Mouse (Mus musculus) heart, postnatal 0 days (tissue): ENCODE measurements at regions not wholly inside any gene's neighbourhood (a gene's known extent, or its start where the extent isn't known, plus 50 kb on each side); places are given as distances from the start of the nearest gene placed in this dataset.

Source experiments
- ATAC-seq: fragments of 200-750 bp; cut with Nextera tagmentation; 2 replicates; pipeline ENCODE4 v1.8.0; 2017; ENCODE audit warnings: low read depth, moderate number of reproducible peaks, moderate library complexity; ENCODE audit not compliant: insufficient read depth
- DNase-seq: peaks from one replicate; pipeline ENCODE4 v3.0.0-alpha.2; 2016; ENCODE audit warnings: low spot score
- H3K27ac ChIP-seq: fragments of 300-500 bp; sonication (generic); 2 replicates; pipeline ENCODE4 v1.5.1; 2014; ENCODE audit warnings: low read depth, mild to moderate bottlenecking
- H3K27me3 ChIP-seq: fragments of 300-500 bp; sonication (generic); 2 replicates; pipeline ENCODE4 v1.6.1; 2014; ENCODE audit warnings: low read length, mixed read lengths; ENCODE audit not compliant: control insufficient read depth, insufficient read depth
- H3K36me3 ChIP-seq: fragments of 300-500 bp; sonication (generic); replicated peaks from 2 replicates; pipeline ENCODE4 v1.6.1; 2014; ENCODE audit warnings: low read length, mixed read lengths; ENCODE audit not compliant: control insufficient read depth, insufficient read depth
- H3K4me1 ChIP-seq: fragments of 300-500 bp; sonication (generic); 2 replicates; pipeline ENCODE4 v1.6.1; 2014; ENCODE audit warnings: antibody characterized with exemption; ENCODE audit not compliant: control insufficient read depth, insufficient read depth
- H3K4me2 ChIP-seq: fragments of 300-500 bp; sonication (generic); 2 replicates; pipeline ENCODE4 v1.6.1; 2014; ENCODE audit warnings: low read depth, mild to moderate bottlenecking, low read length, moderate library complexity
- H3K4me3 ChIP-seq: fragments of 300-500 bp; sonication (generic); 2 replicates; pipeline ENCODE4 v1.5.1; 2014; ENCODE audit warnings: low read depth, low read length
- H3K9ac ChIP-seq: fragments of 300-500 bp; sonication (generic); replicated peaks from 2 replicates; pipeline ENCODE4 v1.6.1; 2014; ENCODE audit warnings: low read depth, low read length, mixed read lengths
- H3K9me3 ChIP-seq: fragments of 300-500 bp; sonication (generic); replicated peaks from 2 replicates; pipeline ENCODE4 v1.6.1; 2016; ENCODE audit warnings: low read length; ENCODE audit not compliant: control insufficient read depth
- CTCF ChIP-seq: IDR thresholded peaks from 2 replicates; pipeline ENCODE4 v1.5.1; 2016; ENCODE audit warnings: antibody characterized with exemption, control low read depth, low read depth
- EP300 ChIP-seq: IDR thresholded peaks from 2 replicates; pipeline ENCODE4 v1.6.1; 2016; ENCODE audit warnings: antibody characterized with exemption, low read depth
- WGBS: fragments of 180-500 bp; shearing (Covaris S2); extraction: QIAGEN DNeasy Blood & Tissue Kit; methylation state at CpG from one replicate; pipeline ENCODE4 v1.1.7; 2014; 5-methylcytosine and 5-hydroxymethylcytosine counted together

DNA sequence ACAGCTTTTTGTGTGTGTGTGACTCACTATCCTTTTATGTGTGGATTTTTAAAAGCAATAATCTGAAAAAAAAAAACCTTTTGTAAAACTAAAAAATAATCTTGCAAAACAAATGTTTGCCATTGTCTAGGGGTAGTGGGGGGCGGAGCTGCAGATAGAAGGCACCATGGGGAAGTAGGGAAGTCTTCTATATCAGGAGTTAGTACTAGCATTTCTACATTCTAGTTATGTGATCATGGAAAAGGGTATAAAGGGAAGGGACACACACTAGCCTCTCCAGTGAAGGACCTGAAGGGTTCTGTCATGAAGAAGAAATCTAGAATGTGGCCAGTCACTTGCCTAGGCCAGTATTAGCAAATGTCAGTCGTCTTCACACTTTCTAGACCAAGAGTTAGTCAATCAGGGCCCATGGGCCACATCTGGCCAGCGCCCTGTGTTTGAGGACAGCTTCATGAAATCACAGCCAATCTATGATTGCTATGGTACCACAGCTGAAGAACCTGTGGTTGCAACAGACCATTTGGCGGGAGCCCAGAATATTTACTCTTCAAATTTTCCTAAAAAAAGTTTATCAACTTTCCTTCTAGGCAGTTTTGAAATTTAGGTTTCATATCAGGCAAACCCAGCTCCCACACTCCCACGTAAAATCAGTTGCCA is 101.9 kb upstream of the Cpeb2 start:
- ATAC-seq (no peak), DNase-seq (no peak)
- Histone ChIP-seq H3K4me3 (no peak overlapping the region), H3K27me3 (no peaks in the 10 kb centered on the region), H3K36me3 (no peaks in the 10 kb centered on the region), H3K4me2 (no peak overlapping the region), H3K9ac (no peak overlapping the region), H3K9me3 (no peaks in the 10 kb centered on the region), H3K27ac (no peak overlapping the region), H3K4me1 (no peaks in the 10 kb centered on the region)
- WGBS, result 79% methylated on average over 5 of the region's 5 CpGs
- no peak for TF ChIP-seq CTCF
- no peak for TF ChIP-seq EP300

DNA sequence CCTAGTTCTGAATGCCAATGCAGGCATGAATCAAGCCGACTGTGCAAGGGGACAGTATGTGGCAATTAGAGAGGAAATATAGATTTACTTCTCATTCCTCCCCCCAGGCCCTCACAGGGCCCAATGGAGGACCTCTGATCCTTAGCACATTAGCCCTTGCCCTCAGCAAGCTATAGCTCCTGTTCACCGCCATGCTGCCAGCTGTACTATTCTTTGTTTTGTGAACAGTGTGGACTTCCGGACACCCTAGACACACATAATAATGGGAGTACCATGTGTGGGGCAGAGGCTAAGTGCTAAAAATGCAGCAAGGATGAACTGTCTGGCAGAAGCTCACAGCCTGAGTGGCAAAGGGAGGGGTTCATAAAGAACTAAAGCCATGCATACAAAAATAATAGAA is 99.3 kb upstream of the Cpeb2 start:
- TF ChIP-seq EP300 (no peak), CTCF (no peak)
- Histone ChIP-seq H3K4me1 (no peaks in the 10 kb centered on the region), H3K27ac (no peak overlapping the region), H3K9me3 (no peaks in the 10 kb centered on the region), H3K27me3 (no peaks in the 10 kb centered on the region), H3K4me2 (no peak overlapping the region), H3K4me3 (no peak overlapping the region), H3K9ac (no peak overlapping the region), H3K36me3 (no peaks in the 10 kb centered on the region)
- ATAC-seq (no peak), DNase-seq (no peak)
- 73% methylated on average over 3 of the region's 3 CpGs for WGBS

DNA sequence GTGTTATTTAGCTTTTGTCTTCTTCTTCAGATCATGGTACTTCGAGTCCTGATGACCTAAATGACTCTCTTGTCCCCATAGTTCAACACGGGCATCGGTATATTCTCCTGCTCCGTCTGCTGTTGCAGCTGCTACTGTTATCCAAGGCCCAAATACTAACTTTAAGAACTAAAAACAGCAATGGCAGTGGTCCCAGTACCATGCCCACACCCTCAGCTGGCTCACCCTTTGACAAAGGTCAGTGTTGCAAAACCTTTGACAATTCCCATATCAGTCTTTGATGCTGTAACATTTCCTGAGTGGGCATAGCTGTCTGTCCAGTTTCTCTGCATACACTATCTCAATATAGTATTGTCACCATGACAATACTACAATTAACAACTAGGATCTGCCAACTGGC is 96.8 kb upstream of the Cpeb2 start:
- TF ChIP-seq EP300 (no peak), CTCF (no peak)
- 88% methylated on average over 4 of the region's 4 CpGs for WGBS
- no peak for DNase-seq

DNA sequence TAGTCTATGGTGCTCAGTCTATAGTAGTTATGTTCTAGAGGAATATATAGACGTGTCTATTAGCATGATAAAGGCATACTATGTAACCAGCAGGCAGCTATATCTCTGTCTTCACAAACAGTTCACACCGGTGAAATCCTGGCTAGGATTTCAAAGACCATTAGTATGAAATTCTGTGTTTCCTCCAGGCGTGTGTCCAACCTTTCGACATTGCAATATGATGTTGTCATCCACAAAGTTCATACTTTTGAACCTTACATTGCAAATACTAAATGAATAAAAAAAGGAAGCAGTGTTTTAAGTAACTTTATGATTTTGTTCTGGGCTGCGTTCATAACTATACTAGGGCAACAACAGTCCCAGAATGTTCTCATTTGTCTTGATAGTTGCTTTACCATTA is 95.2 kb upstream of the Cpeb2 start:
- H3K36me3 ChIP-seq, result no peaks in the 10 kb centered on the region

More for the DNA sequence above, 96.8 kb upstream of the Cpeb2 start:
- Histone ChIP-seq H3K36me3 (no peaks in the 10 kb centered on the region), H3K4me1 (no peaks in the 10 kb centered on the region), H3K9ac (no peak overlapping the region), H3K4me3 (no peak overlapping the region), H3K27ac (no peak overlapping the region), H3K27me3 (no peaks in the 10 kb centered on the region), H3K4me2 (no peak overlapping the region), H3K9me3 (no peaks in the 10 kb centered on the region)
- ATAC-seq, result no peak

DNA sequence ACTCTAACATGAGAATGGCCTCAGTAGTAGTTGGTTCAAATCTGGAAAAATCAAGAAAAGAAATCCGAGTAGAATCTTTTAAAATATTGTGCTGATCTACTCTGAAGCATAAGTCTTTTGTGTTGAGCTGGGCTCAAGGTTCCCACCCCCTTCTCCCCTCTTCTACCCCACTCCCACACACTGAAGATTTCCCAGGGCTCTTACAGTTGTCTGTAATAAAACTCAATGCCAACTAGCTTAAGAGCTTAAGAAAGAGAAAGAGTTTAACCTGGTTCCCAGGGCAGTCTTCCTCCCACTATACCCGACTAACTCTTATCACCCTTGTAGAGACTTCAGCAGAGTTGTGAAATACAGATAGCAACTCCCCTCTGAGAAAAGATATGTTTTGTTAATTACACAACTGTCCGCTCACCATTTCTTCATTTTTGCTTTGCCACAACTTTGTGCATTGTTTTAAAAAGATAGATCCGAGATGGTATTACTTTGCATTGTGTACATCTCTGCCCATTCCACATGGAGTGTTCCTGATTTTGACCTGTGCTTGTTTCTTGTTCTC is 94.0 kb upstream of the Cpeb2 start:
- Histone ChIP-seq H3K4me1 (no peaks in the 10 kb centered on the region), H3K4me2 (no peak overlapping the region), H3K9me3 (no peaks in the 10 kb centered on the region), H3K9ac (no peak overlapping the region), H3K27me3 (no peaks in the 10 kb centered on the region), H3K4me3 (no peak overlapping the region), H3K27ac (no peak overlapping the region), H3K36me3 (no peaks in the 10 kb centered on the region)
- no peak for ATAC-seq
- WGBS, result 72% methylated on average over 4 of the region's 4 CpGs
- DNase-seq, result no peak
- TF ChIP-seq CTCF (no peak), EP300 (no peak)

More for the DNA sequence above, 95.2 kb upstream of the Cpeb2 start:
- no peak for ATAC-seq
- Histone ChIP-seq H3K4me2 (no peak overlapping the region), H3K9me3 (no peaks in the 10 kb centered on the region), H3K4me1 (no peaks in the 10 kb centered on the region), H3K9ac (no peak overlapping the region), H3K27ac (no peak overlapping the region), H3K4me3 (no peak overlapping the region), H3K27me3 (no peaks in the 10 kb centered on the region)
- DNase-seq, result no peak
- 71% methylated on average over 5 of the region's 5 CpGs for WGBS
- TF ChIP-seq EP300 (no peak), CTCF (no peak)

DNA sequence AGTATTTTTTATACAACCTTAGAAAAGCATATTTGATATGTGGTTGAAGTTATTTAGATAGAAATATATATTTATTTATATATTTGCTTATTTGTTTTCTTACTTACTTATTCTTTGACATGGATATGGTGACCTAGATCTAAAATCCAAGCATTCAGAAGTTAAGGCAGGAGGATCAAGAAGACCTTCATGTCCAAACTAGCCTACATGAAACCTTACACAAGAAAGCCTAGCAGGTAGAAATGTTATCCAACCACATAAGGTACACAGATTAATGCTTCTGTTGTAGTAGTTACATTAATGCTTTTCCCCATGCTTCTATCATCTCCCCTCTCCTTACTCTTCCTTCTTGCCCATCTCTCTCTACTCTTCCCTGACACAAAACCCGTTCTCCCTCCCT is 93.2 kb upstream of the Cpeb2 start:
- no peak overlapping the region for H3K9ac ChIP-seq
- no peaks in the 10 kb centered on the region for H3K9me3 ChIP-seq
- H3K4me2 ChIP-seq, result no peak overlapping the region
- TF ChIP-seq EP300, result no peak
- TF ChIP-seq CTCF, result no peak
- H3K27me3 ChIP-seq, result no peaks in the 10 kb centered on the region
- no peaks in the 10 kb centered on the region for H3K4me1 ChIP-seq
- no peak overlapping the region for H3K4me3 ChIP-seq
- DNase-seq (no peak), ATAC-seq (no peak)
- 88% methylated on average over 1 of the region's 1 CpGs for WGBS
- H3K27ac ChIP-seq, result no peak overlapping the region
- no peaks in the 10 kb centered on the region for H3K36me3 ChIP-seq
